Mouse (Mus musculus) spleen, postnatal 14 days (tissue): ENCODE measurements around the gene Gfy.

ENCODE experiments used
- DNase-seq, 2 experiments: peaks; one replicate each; pipeline ENCODE4 v3.0.0; 2021 to 2022; ENCODE audit warnings: low spot score in 2 of 2

Gfy gene

DNA sequence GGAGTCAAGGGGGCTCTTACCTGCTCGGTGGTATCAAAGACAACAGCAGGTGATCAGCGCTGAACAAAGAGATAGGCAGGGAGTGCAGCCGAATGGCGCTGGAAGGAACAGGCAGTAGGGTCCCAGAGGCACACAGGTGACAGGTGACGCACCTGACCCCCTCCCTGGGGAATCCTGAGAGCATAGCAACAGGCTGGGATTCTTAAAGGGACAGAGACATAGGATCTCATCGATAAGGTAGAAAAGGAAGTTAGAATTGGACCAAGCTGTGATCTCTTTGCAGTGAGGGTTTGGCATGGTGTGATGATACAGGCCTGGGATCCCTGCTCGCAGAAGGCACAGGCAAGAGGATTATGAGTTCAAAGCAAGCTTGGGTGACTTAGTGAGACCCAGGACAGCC is at the start of gene Gfy:
Gene Gfy, minus strand, starts transcription at position 101 of the 400 bp plus-strand sequence.
- DNase-seq = no peak

DNA sequence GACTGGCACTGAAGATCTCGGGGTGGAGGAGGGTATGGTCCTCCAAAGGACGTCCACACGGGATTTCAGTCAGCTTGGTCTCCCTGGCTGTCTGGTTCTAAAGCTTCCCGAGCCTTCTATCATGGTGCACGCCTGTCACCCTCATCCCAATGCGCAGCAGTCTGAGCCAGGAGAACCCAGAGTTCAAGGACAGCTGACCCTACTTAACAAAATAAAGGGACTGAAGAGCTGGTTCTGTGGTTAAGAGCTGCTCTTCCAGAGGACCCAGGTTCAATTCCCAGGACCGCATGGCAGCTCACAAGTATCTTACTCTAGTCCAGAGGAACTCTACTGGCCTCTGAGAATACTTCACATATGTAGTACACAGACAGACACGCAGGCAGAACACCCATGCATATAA is 49.7 kb upstream of the Gfy start:
- no peak for DNase-seq

DNA sequence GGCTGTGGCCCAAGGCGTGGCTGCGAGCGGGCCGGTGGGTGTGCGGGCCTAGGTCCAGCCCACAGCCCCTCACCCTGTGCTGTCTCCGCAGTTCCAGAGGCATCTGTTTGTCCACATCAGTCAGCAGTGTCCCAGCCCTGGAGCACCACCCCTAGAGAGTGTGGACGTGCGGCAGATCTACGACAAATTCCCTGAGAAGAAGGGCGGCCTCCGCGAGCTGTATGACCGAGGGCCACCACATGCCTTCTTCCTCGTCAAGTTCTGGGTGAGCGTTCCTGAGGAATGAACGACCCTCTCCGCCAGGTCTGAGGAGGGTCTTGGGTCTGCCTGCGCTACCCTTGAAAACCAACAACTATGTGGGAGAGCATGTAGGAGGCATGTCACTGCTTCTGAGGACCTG is 49.2 kb upstream of the Gfy start:
- DNase-seq = peak in 1 of 2 experiments; percentile 7

DNA sequence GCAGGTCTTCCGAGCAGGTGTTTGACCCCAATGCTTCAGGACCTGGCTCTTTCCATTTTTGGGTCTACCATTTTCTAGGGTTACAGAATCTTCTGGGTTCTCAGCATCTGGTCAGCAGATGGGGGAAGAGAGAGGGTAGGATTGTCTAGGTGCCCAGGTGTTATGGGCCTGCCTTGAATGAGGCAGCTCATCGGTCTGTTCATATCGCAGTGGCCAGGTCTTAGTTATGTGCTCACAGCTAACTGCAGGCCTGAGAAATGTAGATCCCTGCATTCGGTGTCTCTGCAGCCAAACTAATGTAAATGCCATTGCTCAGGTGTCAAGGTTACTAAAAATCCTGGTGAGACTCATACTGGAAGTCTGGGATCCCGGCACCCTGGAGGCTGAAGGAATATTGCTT is 47.1 kb upstream of the Gfy start:
- peak in 1 of 2 experiments; percentile 3 for DNase-seq

DNA sequence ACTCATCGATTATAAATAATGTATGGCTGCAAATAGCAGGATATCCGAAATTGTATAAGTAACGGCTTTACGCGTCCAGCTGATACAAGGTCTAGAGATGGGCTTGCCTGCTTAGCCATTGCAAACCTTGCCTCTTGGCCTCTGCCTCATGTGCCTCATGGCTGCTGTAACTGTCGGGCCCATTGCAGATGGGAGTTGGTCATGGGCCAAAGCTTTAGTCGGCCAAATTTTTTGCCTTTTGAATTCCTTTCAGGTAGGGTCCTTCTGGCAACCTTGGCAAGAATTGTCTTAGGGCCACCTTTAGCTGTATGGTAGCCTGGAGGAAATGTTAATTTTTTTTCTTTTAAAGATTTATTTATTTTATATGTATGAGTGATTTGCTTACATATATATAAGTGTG is 45.5 kb upstream of the Gfy start:
- no peak for DNase-seq

DNA sequence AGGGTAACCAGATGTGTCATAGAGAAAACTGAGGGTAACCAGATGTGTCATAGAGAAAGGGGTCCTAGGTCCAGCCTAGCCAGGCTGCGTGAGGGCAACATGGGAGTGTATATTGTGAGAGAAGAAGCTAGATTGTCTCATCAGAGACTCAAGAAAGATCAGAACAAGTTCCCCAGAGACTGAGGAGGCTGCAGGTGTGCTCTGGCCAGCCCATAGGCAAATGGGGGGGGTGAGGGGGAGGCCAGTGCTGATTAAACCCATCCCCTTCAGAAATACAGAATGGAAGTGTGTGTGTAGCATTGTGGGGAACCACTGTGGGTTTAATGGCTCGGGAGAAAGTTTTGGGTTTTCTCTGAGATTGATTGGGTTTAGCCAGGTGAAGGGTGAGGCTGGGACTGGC is 42.3 kb upstream of the Gfy start:
- DNase-seq = no peak

DNA sequence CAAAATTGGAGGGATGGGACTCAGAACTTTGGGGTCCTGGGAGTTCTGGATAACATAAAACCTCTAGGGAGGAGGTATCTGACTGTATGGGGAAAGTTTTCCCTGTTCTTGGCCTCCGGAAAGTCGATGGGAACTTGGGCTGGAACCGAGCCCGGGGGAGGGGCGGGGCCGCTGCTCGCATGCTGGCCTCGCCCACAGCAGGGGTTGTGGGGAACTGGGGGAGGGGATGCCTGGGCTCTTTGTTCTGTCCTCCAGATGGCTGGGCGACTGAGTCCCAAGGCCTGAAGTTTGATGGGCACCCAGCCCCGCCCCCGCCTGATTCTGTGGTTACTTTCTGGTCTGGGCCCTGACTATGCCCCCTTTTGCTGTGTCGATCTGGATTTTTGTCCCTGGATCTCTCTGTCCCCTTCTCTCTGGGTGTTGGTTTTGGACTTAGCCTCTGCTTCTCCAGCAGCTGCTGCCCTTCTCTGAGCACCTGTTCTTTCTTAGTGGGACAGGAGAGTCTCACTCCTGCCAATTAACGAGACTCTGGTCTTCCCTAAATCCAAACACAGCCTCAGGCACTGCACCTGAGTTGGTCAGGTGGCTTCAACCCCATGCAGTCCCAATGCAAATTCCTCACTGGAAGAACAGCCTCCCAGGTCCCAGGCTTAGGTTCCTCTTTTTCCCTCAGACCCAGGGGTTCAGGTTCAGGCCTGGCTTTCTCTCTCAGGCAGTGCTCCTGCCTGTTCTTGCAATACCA is 37.2 kb upstream of the Gfy start:
- DNase-seq = no peak

DNA sequence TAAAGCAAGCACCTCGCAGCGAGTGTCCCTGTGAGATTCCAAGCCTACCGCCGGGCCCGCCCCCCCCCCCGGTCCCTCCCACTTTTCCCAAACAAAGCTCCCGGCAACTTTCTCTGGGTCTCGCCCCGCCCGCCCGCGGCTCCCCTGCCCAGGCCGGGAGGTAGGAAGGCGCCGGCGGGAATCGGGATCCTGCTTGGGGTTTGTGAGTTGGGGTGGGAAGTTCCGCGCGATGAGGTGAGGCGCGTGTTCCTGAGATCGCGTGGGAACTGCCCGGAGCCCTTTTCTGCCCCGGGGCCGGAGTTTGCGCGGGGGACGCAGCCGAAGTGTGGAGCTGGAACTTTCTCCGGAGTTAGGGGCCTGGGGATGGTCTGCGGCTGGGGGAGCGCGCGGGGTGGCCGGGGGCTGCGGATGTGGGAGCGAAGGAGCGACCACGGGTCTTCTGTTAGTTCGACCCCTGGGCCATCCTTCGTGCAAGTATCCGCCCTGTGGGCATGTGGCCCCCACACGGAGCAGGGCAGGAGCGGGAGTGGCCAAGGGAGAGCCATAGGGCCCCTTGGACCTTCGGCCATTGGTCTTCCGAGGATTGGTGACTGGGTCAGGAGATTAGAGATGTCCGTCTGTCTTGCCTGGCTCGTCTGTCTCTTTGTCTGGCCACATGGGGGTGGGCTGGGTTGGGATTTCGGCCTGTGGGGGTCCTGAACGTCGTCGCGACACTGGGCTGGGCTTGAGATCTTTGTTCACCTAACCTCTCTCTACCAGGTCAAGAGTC is 36.5 kb upstream of the Gfy start, which contains the start of gene Tead2:
Gene Tead2, plus strand, starts transcription at position 81 of the 769 bp plus-strand sequence.
- DNase-seq = no peak

DNA sequence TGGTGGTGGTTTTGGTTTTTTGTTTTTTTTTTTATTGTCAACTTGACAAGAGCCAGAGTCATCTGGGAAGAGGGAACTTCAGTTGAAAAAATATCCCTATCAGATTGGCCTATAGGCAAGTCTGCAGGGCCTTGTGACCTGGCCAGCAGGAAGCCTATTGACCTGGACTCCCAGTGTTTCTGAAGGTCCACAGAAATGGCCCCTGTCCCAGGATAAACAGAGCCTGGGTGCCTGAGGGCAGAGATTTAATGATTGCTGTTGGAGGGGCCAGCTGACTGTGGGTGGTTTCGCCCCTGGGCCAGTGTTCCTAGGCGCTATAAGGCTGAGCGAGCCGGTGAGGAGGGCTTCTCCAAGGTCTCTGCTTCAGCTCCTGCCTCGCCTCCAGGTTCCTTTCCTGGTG is 34.3 kb upstream of the Gfy start:
- no peak for DNase-seq

DNA sequence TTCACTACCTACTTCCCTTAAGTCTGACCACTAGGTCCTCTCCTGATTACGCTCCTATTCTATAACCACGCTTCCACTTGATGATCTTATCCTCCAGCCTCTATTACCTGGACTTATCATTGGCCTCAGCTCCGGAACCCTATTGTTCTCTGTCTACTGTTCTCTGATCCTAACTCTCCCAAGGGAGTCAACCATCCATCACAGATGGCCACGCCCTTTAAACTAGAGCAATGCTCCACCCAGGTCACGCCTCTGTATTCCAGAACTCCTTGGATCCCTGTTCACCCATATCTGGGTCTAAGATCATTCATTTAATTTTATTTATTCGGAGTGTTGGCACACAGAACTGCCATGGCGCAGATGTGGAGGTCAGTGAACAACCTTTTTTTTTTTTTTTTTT is 33.0 kb upstream of the Gfy start:
- DNase-seq = no peak

DNA sequence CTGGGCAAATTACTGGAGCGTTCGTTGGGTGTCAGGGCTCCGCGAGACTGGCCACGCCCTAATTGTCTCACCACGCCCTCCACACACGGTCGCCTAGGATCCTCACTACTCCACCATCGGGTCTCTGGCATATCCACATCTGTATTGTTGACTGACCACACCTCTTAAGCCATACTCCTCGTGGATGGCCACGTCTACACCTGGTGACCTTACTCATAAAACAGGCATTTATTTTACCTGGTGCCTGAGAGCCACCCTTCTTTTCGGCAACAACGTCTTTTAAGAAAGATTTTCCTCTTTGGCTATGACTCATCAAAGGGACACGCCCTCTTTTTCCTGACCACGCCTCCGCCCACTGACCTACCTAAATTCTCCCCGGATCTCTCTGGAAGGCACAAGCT is 32.5 kb upstream of the Gfy start, which contains the start of gene Dkkl1:
Gene Dkkl1, minus strand, starts transcription at position 297 of the 401 bp plus-strand sequence.
- DNase-seq = no peak

DNA sequence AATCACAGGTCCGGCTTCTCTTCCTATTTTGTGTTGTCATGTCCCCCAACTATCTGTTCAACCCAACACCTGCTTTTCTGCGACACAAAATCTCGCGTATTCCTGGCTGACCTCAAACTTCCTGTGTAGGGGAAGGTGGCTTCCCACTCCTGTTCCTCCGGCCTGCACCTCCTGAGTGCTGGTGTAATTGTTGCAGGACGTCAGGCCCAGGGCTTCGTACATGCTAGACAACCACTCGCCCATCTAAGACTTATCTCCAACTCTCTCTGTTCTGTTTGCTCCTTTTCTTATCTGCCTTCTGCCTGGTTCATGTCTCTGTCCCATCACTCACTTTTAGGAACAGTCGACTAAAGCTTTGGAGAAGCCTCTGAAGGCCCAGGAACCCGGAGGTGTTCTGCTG is 31.7 kb upstream of the Gfy start:
- no peak for DNase-seq

DNA sequence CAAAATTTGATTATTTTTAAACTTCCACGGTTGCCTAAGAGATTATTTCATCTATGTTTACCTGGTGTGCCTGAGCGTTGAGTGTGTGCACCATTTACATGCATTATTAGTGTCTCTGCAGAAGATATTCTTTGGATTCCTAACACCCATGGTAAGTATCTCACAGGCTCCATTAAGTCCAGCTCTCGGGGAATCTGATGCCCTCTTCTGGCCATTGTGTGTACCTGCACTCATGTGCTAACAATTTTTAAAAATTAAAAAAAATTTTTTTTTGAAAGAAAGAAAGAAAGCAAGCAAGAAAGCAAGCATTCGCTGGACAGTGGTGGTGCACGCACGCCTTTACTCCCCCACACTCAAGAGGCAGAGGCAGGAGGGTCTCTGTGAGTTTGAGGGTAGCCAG is 28.9 kb upstream of the Gfy start:
- DNase-seq = no peak

DNA sequence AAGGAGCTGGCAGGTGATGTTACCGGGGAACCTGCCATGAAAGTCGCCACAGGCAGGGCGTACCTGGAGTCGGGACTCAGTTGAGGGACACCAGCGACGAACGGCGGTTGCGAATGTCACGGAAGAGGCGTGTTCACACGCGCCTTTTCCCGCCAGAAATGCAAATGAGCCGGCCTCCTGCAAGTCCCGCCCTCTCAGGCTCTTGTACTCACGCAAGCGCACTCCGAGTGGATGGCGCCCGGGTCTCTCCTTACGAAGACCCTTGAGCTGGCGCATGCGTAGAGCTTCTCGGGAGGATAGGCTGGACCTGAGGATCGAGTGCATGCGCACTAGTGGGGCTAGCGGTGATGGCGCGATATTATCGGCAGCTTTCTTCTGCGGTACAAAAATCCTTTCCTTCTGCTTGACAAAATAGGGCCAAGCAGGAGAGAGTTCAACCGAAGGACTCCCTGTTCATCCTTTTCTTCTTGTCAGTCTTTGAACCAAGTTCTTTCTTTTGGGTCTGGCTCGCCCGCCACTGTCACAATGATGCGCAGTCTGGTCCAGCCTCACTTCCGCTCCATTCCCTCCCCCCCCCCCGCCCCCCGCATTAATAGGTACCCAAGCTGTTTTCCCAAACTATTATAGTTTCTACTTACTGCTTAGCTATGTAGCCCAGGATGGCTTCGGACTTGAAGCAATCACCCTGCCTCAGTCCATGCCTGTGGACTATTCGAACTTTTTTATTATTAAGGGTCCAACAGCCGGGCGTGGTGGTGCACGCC is 25.2 kb upstream of the Gfy start, which contains the start of gene Ccdc155:
Gene Ccdc155, minus strand, starts transcription at position 513 of the 764 bp plus-strand sequence.
- DNase-seq = peak; percentile 68 to 75

DNA sequence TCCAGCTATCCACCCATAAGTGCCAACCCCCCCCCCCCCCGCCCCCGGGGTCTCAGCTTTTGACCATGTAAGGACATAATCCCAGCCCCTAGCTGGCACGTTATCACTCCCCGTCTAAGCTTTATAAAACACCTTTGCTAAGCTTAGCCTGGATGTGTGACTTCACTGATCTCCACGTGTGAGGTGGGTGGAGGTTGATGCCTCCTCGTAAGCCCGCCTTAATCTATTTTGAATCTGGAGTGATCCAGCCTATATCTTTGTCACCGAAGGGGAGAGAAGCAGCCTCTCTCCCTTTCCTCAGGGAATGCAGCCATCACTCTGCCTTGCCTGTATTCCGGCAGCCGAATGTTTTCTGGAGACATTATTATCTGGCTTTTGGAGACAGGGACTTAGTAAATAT is 23.3 kb upstream of the Gfy start:
- no peak for DNase-seq

DNA sequence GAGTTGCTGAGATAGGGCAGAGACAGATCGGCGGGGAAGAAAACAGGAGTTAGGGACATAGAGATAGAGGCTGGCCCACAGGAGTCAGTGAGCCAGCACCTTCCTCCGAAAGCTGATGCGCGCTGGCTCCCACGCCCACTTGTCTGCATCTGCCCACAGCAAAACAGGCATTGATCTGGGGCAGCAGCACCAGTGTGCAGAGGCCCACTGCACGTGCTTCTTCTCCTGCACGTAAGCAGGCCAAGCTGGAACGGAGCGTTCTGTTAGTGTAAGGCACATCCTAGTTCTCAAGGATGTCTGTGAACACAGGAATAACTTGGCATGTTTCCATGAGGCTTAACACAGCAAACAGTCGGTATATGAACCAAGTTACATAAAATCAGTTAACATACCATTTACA is 19.6 kb upstream of the Gfy start:
- DNase-seq = no peak

DNA sequence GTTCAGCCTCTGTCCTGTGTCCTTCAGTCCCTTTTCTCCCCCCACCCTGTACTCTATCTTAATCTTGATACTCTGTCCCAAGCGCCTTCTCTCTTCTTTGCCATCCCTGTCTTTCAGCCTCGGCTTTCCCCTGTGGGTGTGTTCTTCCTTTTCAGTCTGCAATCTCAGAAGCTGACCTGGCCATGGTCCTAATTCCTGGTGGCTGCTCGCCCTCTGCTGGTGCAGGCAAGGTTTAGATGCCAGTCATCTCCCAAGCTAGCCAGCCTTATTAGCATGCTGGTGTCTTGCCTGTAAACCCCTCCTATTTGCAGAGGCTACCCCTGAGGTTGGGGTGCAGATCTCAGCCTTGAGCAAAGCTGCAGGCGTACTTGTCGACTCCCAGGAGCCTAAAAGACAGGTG is 19.1 kb upstream of the Gfy start:
- DNase-seq = peak; percentile 34 to 55

DNA sequence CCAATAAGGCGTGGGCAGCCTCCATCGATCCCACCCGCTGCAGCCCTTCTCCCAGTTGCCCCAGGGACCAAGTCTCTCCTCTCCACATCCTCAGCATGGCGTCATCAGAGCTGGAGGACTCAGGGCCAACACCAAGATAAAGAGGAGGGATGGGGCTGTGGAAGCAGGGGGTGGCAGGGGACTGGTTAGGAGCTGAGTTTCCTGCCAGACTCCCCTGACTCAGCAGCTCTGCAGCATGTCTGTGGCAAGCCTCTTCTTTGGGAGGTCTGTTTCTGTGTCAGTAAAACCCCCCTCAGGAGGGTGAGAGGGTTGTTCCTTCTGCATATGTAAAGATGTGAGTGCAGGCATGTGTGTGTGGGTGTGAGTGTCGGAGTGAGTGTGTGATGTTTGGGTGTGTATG is 17.6 kb upstream of the Gfy start:
- no peak for DNase-seq

DNA sequence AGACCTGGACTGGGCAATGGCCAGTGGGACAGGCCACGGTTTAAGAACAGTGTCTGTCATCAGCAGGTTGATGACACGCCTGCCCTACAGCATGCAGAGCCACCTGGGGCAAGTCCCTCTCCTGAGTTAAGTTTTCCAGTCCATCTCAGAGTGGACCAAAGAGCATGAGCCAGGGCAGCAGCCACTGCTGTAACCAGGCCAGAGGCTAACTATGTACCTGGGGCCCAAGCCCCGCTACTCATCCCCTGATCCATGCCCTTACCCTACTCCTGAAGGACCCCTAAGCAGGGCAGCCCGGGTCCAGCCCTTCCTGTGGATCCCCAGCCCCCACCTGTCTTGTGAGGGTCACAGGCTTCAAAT is 16.8 kb upstream of the Gfy start:
- DNase-seq = no peak

DNA sequence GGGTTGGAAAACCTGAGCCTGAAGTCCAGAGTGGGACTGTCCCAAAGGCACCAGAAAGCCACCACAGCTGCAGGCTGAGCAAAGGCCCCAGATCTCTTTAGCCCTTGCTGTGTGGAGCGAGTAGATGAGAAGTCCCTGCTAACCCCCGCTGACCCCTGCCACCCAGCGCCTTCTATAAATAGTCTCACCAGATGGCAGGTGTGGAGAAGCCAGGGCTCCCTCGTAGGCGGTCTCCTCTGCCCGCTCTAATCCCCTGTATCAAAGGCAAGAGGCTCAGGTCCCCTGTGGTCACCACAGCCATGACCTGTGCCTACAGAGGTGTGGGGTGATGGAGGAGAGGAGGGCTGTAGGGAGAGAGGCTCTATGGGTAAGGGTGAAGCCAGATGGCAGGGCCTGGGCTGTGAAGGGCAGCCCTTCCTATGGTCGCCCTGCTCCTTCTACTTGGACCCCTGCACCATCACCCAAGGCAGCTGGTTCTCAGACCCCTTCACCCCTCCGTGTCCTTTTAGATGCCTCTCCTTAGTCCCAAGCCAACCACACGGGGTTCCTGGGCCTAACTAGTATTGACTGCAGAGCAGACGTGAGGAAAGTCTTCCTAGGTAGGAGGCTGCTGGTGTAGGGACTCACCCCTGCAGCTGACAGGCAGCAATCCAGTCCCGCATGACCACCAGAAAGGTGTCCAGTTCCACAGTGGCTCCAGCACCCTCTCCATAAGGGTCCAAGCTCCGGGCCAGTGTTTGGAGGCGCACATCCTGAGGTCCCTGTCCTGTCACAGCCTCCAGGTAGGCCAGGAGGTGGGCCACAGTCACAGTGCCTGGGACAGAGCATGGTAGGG is 16.2 kb upstream of the Gfy start:
- DNase-seq = no peak
